Mouse (Mus musculus): ENCODE measurements around the gene Hist1h4i. TPM values are rescaled to one million over a fixed set of nuclear protein-coding genes. Genes with fewer than 3 reads are reported as not detected.

The Hist1h4i gene
- polyA plus RNA-seq (2012; rRNA removed; ENCODE audit: low replicate concordance) = 4.0 and 9.6 TPM in 2 replicates

DNA sequence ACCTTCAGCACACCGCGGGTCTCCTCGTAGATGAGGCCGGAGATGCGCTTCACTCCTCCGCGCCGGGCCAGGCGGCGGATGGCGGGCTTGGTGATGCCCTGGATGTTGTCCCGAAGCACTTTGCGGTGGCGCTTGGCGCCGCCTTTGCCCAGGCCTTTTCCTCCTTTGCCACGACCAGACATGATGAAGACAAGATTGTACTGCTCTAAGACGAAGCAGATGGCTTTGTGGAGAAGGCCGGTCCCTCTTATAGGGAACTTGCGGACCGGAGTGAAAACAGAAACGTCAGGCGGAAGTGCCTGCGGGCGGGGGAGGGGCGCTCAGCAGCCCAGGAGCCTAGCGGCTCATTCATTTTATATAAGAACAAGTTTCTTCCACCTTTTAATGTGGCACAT is at the start of gene Hist1h4i:
Gene Hist1h4i, minus strand, starts transcription at position 221 of the 395 bp plus-strand sequence.

DNA sequence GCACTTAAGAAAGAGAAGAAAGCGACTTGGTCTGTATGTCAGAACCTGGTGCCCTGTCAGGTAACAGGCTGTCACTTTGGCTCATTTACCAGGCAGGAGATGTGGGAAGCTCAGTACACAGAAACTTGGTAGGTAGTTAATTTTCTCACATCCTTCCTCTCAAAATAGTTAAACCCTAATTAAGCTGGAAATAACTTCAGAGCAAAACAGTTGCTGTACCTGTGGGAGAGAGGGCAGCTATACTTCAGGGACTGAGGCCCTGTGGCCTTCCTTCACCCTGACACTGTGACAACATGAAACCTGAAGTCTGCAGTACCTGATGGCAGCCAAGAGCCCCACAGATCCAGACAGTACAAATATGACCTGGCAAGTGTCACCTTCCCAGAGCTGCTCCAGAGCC is 43.0 kb upstream of the Hist1h4i start, which contains the start of gene Vmn1r188:
Gene Vmn1r188, plus strand, starts transcription at position 301 of the 400 bp plus-strand sequence.

DNA sequence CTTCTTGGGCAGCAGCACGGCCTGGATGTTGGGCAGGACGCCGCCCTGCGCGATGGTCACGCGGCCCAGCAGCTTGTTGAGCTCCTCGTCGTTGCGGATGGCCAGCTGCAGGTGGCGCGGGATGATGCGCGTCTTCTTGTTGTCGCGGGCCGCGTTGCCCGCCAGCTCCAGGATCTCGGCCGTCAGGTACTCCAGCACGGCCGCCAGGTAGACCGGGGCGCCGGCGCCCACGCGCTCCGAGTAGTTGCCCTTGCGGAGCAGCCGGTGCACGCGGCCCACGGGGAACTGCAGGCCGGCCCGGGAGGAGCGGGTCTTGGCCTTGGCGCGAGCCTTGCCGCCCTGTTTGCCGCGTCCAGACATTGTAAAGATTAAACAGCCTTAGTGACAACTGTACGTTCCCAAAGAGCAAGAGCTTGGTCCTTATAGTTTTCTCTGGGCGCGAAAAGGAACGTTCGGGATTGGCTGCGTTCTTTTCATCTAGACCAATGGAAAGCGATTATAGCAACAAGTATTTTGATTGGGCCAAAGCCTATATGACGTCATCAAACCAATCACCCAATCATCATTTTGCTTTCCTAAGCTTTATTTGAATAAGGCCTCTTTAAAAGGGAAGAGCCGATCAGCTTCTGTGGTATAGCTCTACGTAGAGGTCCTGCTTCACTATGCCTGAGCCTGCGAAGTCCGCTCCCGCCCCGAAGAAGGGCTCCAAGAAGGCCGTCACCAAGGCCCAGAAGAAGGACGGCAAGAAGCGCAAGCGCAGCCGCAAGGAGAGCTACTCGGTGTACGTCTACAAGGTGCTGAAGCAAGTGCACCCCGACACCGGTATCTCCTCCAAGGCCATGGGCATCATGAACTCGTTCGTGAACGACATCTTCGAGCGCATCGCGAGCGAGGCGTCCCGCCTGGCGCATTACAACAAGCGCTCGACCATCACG is 1.7 kb upstream of the Hist1h4i start, which contains the start of the genes Hist1h2ag and Hist1h2bj:
Gene Hist1h2ag, minus strand, starts transcription at position 377 of the 935 bp plus-strand sequence.
Gene Hist1h2bj, plus strand, starts transcription at position 647 of the 935 bp plus-strand sequence.

DNA sequence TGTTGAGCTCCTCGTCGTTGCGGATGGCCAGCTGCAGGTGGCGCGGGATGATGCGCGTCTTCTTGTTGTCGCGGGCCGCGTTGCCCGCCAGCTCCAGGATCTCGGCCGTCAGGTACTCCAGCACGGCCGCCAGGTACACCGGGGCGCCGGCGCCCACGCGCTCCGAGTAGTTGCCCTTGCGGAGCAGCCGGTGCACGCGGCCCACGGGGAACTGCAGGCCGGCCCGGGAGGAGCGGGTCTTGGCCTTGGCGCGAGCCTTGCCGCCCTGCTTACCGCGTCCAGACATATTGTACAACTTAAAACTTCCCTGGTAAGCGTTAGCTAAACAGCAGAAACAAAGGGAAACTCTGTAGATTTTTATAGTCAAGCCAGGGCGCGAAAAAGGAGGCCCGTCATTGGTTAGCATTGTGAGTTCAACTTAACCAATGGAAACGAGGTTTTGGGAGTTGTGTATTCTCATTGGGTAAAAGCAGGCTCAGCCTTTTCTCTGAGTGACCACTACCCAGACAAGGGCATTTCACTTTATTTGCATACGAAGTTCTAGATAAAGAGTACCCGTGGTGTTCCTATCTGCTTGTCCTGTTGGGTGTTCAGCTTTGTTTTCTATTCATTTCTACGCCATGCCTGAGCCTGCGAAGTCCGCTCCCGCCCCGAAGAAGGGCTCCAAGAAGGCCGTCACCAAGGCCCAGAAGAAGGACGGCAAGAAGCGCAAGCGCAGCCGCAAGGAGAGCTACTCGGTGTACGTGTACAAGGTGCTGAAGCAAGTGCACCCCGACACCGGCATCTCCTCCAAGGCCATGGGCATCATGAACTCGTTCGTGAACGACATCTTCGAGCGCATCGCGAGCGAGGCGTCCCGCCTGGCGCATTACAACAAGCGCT is 5.7 kb downstream of the Hist1h4i start, which contains the start of the genes Hist1h2ah and Hist1h2bk:
Gene Hist1h2ah, minus strand, starts transcription at position 302 of the 882 bp plus-strand sequence.
Gene Hist1h2bk, plus strand, starts transcription at position 604 of the 882 bp plus-strand sequence.

DNA sequence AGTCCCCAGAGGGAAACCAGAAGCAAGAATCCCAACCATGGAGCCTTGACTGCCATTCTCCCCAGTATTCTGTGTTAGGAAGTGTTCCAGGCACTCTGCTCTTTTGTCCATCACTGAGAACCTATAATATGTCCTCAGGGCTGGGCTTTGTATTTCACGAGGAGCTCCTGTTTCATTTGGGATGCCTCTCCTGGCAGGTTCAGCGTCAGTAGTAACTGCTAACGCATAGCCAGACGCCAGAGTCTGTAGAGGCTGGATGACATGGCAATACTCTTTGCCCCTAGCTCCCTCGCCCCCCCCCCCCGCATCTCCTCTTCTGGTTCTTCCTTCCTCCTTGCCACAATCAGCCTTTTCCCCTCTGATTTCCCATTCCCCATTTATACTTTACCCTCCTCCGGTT is 31.5 kb downstream of the Hist1h4i start, which contains the start of gene Prss16:
Gene Prss16, minus strand, starts transcription at position 101 of the 400 bp plus-strand sequence.

Other genes with a start within 250 kb of the Hist1h4i start
- 23.5 and 27.4 TPM in 2 replicates for gene Hist1h2bq, start 231.2 kb downstream of the Hist1h4i start, polyA plus RNA-seq (2012; rRNA removed; ENCODE audit: low replicate concordance)
- gene Hist1h2ao, start 230.9 kb downstream of the Hist1h4i start, polyA plus RNA-seq (2012; rRNA removed; ENCODE audit: low replicate concordance) = not detected in 2 replicates
- gene Hist1h4m, start 229.6 kb downstream of the Hist1h4i start, polyA plus RNA-seq (2012; rRNA removed; ENCODE audit: low replicate concordance) = 1.3 and 6.9 TPM in 2 replicates
- gene Hist1h4n, start 209.2 kb downstream of the Hist1h4i start, polyA plus RNA-seq (2012; rRNA removed; ENCODE audit: low replicate concordance) = 20.7 and 25.5 TPM in 2 replicates
- 223 and 1,937 TPM in 2 replicates for gene Hist1h2ap, start 207.9 kb downstream of the Hist1h4i start, polyA plus RNA-seq (2012; rRNA removed; ENCODE audit: low replicate concordance)
- 22.5 and 29.8 TPM in 2 replicates for gene Hist1h2br, start 207.6 kb downstream of the Hist1h4i start, polyA plus RNA-seq (2012; rRNA removed; ENCODE audit: low replicate concordance)
- gene Zfp184, start 96.3 kb downstream of the Hist1h4i start, polyA plus RNA-seq (2012; rRNA removed; ENCODE audit: low replicate concordance) = 0.14 and 0.51 TPM in 2 replicates
- gene Pom121l2, start 60.2 kb downstream of the Hist1h4i start, polyA plus RNA-seq (2012; rRNA removed; ENCODE audit: low replicate concordance) = not detected in 2 replicates
- gene Prss16, start 31.6 kb downstream of the Hist1h4i start, polyA plus RNA-seq (2012; rRNA removed; ENCODE audit: low replicate concordance) = 1.4 and 2.5 TPM in 2 replicates
- gene Hist1h2ah, start 5.8 kb downstream of the Hist1h4i start, polyA plus RNA-seq (2012; rRNA removed; ENCODE audit: low replicate concordance) = 34.5 and 86.3 TPM in 2 replicates
- gene Hist1h2bk, start 5.5 kb downstream of the Hist1h4i start, polyA plus RNA-seq (2012; rRNA removed; ENCODE audit: low replicate concordance) = 17.4 and 23.1 TPM in 2 replicates
- gene Hist1h2ag, start 1.6 kb upstream of the Hist1h4i start, polyA plus RNA-seq (2012; rRNA removed; ENCODE audit: low replicate concordance) = 6.2 and 30.8 TPM in 2 replicates
- gene Hist1h2bj, start 1.9 kb upstream of the Hist1h4i start, polyA plus RNA-seq (2012; rRNA removed; ENCODE audit: low replicate concordance) = 19.4 and 20.7 TPM in 2 replicates
- not detected in 2 replicates for gene Vmn1r188, start 43.1 kb upstream of the Hist1h4i start, polyA plus RNA-seq (2012; rRNA removed; ENCODE audit: low replicate concordance)
- gene Vmn1r189, start 64.5 kb upstream of the Hist1h4i start, polyA plus RNA-seq (2012; rRNA removed; ENCODE audit: low replicate concordance) = not detected in 2 replicates
- gene Vmn1r191, start 142.6 kb upstream of the Hist1h4i start, polyA plus RNA-seq (2012; rRNA removed; ENCODE audit: low replicate concordance) = not detected in 2 replicates
- not detected in 2 replicates for gene Vmn1r192, start 149.8 kb upstream of the Hist1h4i start, polyA plus RNA-seq (2012; rRNA removed; ENCODE audit: low replicate concordance)
- gene Vmn1r193, start 181.8 kb upstream of the Hist1h4i start, polyA plus RNA-seq (2012; rRNA removed; ENCODE audit: low replicate concordance) = not detected in 2 replicates
- gene Vmn1r194, start 202.9 kb upstream of the Hist1h4i start, polyA plus RNA-seq (2012; rRNA removed; ENCODE audit: low replicate concordance) = not detected in 2 replicates
- gene Vmn1r195, start 229.2 kb upstream of the Hist1h4i start, polyA plus RNA-seq (2012; rRNA removed; ENCODE audit: low replicate concordance) = not detected in 2 replicates
- not detected in 2 replicates for gene Vmn1r196, start 248.6 kb upstream of the Hist1h4i start, polyA plus RNA-seq (2012; rRNA removed; ENCODE audit: low replicate concordance)

Measured in duodenum, adult 2 months (tissue).